Mouse (Mus musculus) embryonic facial prominence, embryonic 11.5 days (tissue): ENCODE results near the gene Zfp963. TPM values are rescaled to one million over a fixed set of nuclear protein-coding genes. Genes with fewer than 3 reads are reported as not detected.

Experiments used
- ATAC-seq: fragments of 200-750 bp; cut with Nextera tagmentation; replicated peaks from 2 replicates; pipeline ENCODE4 v1.8.0; 2017; ENCODE audit warnings: low read depth; ENCODE audit not compliant: insufficient number of reproducible peaks, low FRiP score, low TSS enrichment
- DNase-seq: peaks from one replicate; pipeline ENCODE4 v3.0.0-alpha.2; 2015; ENCODE audit warnings: low spot score
- H3K27ac ChIP-seq: fragments of 300-500 bp; sonication (generic); replicated peaks from 2 replicates; pipeline ENCODE4 v1.5.1; 2014; ENCODE audit warnings: mild to moderate bottlenecking, low read depth, low read length, control low read depth
- H3K27me3 ChIP-seq: fragments of 300-500 bp; sonication (generic); 2 replicates; pipeline ENCODE4 v1.6.1; 2014; ENCODE audit warnings: mild to moderate bottlenecking, low read length, moderate library complexity, mixed read lengths; ENCODE audit not compliant: control insufficient read depth, insufficient read depth
- H3K36me3 ChIP-seq: fragments of 300-500 bp; sonication (generic); replicated peaks from 2 replicates; pipeline ENCODE4 v1.6.1; 2014; ENCODE audit warnings: low read depth, mild to moderate bottlenecking, low read length, moderate library complexity, mixed read lengths; ENCODE audit not compliant: control insufficient read depth, insufficient read depth
- H3K4me1 ChIP-seq: fragments of 300-500 bp; sonication (generic); 2 replicates; pipeline ENCODE4 v1.6.1; 2014; ENCODE audit warnings: low read length, mixed read lengths; ENCODE audit not compliant: control insufficient read depth, insufficient read depth
- H3K4me2 ChIP-seq: fragments of 300-500 bp; sonication (generic); 2 replicates; pipeline ENCODE4 v1.6.1; 2014; ENCODE audit warnings: low read depth, mild to moderate bottlenecking, control low read depth, low read length, moderate library complexity
- H3K4me3 ChIP-seq: fragments of 300-500 bp; sonication (generic); 2 replicates; pipeline ENCODE4 v1.5.1; 2014; ENCODE audit warnings: low read depth, low read length, control low read depth
- H3K9ac ChIP-seq: fragments of 300-500 bp; sonication (generic); replicated peaks from 2 replicates; pipeline ENCODE4 v1.6.1; 2014; ENCODE audit warnings: mild to moderate bottlenecking, control low read depth, low read length
- H3K9me3 ChIP-seq: fragments of 300-500 bp; sonication (generic); replicated peaks from 2 replicates; pipeline ENCODE4 v1.6.1; 2016; ENCODE audit warnings: mild to moderate bottlenecking, low read length, inconsistent platforms, mixed read lengths; ENCODE audit not compliant: control insufficient read depth
- WGBS: fragments of 180-500 bp; shearing (Covaris S2); extraction: QIAGEN DNeasy Blood & Tissue Kit; methylation state at CpG from one replicate; pipeline ENCODE4 v1.1.7; 2014; 5-methylcytosine and 5-hydroxymethylcytosine counted together
- polyA plus RNA-seq: library from polyadenylated mRNA; unstranded; fragments of >200 nt; fragmentation: Nextera tagmentation; extraction: Ambion mirVana; gene quantifications from 2 replicates; pipeline ENCODE4 v1.2.1, GENCODE M21; 2014

Gene Zfp963
- 7.6 and 7.8 TPM in 2 replicates for polyA plus RNA-seq

- Histone ChIP-seq H3K36me3 (no peaks in the 10 kb centered on the region), H3K4me1 (no peaks in the 10 kb centered on the region; the same call in 1 of the 2 replicates), H3K9me3 (no peaks in the 10 kb centered on the region), H3K4me3 (peak within 1 kb of the TSS; percentile 50), H3K4me2 (peak within 1 kb of the TSS; percentile 32), H3K27me3 (no peaks in the 10 kb centered on the region), H3K27ac (peak within 1 kb of the TSS; percentile 82), H3K9ac (peak within 1 kb of the TSS; percentile 75)
- peak; percentile 95 for DNase-seq
- ATAC-seq: peak; percentile 98
- WGBS: 4% methylated on average over 48 of the region's 48 CpGs
Measured at GRCm38 (mm10) chr8:69749544-69750454, at the start of gene Zfp963. TSS of gene Zfp963 (minus strand) at chr8:69749970.

- Histone ChIP-seq H3K4me2 (no peak overlapping the region), H3K9me3 (no peaks in the 10 kb centered on the region), H3K27ac (no peak overlapping the region), H3K27me3 (no peaks in the 10 kb centered on the region), H3K9ac (no peak overlapping the region), H3K4me1 (no peaks in the 10 kb centered on the region), H3K36me3 (peaks cover 44% of the 10 kb centered on the region), H3K4me3 (no peak overlapping the region)
- ATAC-seq (no peak), DNase-seq (no peak)
- WGBS: 85% methylated on average over 8 of the region's 8 CpGs
Measured at GRCm38 (mm10) chr8:69799261-69799660, 49.5 kb upstream of the Zfp963 start.

- H3K4me3 ChIP-seq: no peak overlapping the region
- DNase-seq: no peak
- no peaks in the 10 kb centered on the region for H3K27me3 ChIP-seq
- no peak for ATAC-seq
- peaks cover 33% of the 10 kb centered on the region for H3K36me3 ChIP-seq
- H3K4me1 ChIP-seq: no peaks in the 10 kb centered on the region
- no peak overlapping the region for H3K4me2 ChIP-seq
- no peaks in the 10 kb centered on the region for H3K9me3 ChIP-seq
- no peak overlapping the region for H3K9ac ChIP-seq
- WGBS: 93% methylated on average over 10 of the region's 10 CpGs
- no peak overlapping the region for H3K27ac ChIP-seq
Measured at GRCm38 (mm10) chr8:69797661-69798060, 47.9 kb upstream of the Zfp963 start.

- ATAC-seq (no peak), DNase-seq (no peak)
- H3K36me3 ChIP-seq: peaks cover 33% of the 10 kb centered on the region
- WGBS: 92% methylated on average over 16 of the region's 16 CpGs
- H3K27ac ChIP-seq: no peak overlapping the region
- H3K4me1 ChIP-seq: no peaks in the 10 kb centered on the region
- no peak overlapping the region for H3K4me2 ChIP-seq
- no peak overlapping the region for H3K9ac ChIP-seq
- H3K9me3 ChIP-seq: no peaks in the 10 kb centered on the region
- H3K4me3 ChIP-seq: no peak overlapping the region
- H3K27me3 ChIP-seq: no peaks in the 10 kb centered on the region
Measured at GRCm38 (mm10) chr8:69796721-69797345, 47.1 kb upstream of the Zfp963 start.

- Histone ChIP-seq H3K27ac (no peak overlapping the region), H3K4me2 (no peak overlapping the region), H3K9ac (no peak overlapping the region), H3K4me3 (no peak overlapping the region), H3K4me1 (no peaks in the 10 kb centered on the region), H3K27me3 (no peaks in the 10 kb centered on the region), H3K9me3 (no peaks in the 10 kb centered on the region), H3K36me3 (peaks cover 24% of the 10 kb centered on the region)
- DNase-seq (no peak), ATAC-seq (no peak)
- WGBS: 96% methylated on average over 6 of the region's 6 CpGs
Measured at GRCm38 (mm10) chr8:69794901-69795300, 45.1 kb upstream of the Zfp963 start.

- ATAC-seq (no peak), DNase-seq (no peak)
- WGBS: 98% methylated on average over 3 of the region's 3 CpGs
- H3K27ac ChIP-seq: no peak overlapping the region
- no peak overlapping the region for H3K9ac ChIP-seq
- no peaks in the 10 kb centered on the region for H3K4me1 ChIP-seq
- no peak overlapping the region for H3K4me2 ChIP-seq
- H3K27me3 ChIP-seq: no peaks in the 10 kb centered on the region
- H3K9me3 ChIP-seq: no peaks in the 10 kb centered on the region
- peaks cover 21% of the 10 kb centered on the region for H3K36me3 ChIP-seq
- H3K4me3 ChIP-seq: no peak overlapping the region
Measured at GRCm38 (mm10) chr8:69794096-69794495, 44.3 kb upstream of the Zfp963 start.

GRCm38 (mm10) chr8:69793666-69794065 lies 43.9 kb upstream of the Zfp963 start:
- H3K9ac ChIP-seq: no peak overlapping the region
- no peaks in the 10 kb centered on the region for H3K4me1 ChIP-seq
- DNase-seq (no peak), ATAC-seq (no peak)
- 91% methylated on average over 4 of the region's 4 CpGs for WGBS
- H3K27ac ChIP-seq: no peak overlapping the region
- H3K36me3 ChIP-seq: peaks cover 20% of the 10 kb centered on the region
- no peaks in the 10 kb centered on the region for H3K27me3 ChIP-seq
- no peaks in the 10 kb centered on the region for H3K9me3 ChIP-seq
- H3K4me3 ChIP-seq: no peak overlapping the region
- no peak overlapping the region for H3K4me2 ChIP-seq
